Mouse (Mus musculus): Measurements from ENCODE around the gene Prpf6. TPM values are rescaled to one million over a fixed set of nuclear protein-coding genes. Genes with fewer than 3 reads are reported as not detected.

The Prpf6 gene
- polyA plus RNA-seq, 1 experiment from 2014 or later, result 72.8 TPM

- whole genome bisulfite sequencing, result 95% methylated on average over 5 of the region's 5 CpGs
- no peaks in the 10 kb centered on the region for H3K9me3 ChIP-seq
- H3K27me3 ChIP-seq, result no peaks in the 10 kb centered on the region
- H3K4me3 ChIP-seq (replicated peaks), result peak overlapping the region; percentile 98; the same call in 1 of the 2 replicates
- peaks cover 32% of the 10 kb centered on the region for H3K4me1 ChIP-seq (replicated peaks)
- no peak for ATAC-seq
- no peak overlapping the region for H3K27ac ChIP-seq
- peak overlapping the region; percentile 89; the same call in 1 of the 2 replicates for H3K4me2 ChIP-seq (replicated peaks)
- H3K9ac ChIP-seq (replicated peaks), result peak overlapping the region; percentile 95; the same call in 1 of the 2 replicates
- H3K36me3 ChIP-seq, result peaks cover 56% of the 10 kb centered on the region
Observed at GRCm38 (mm10) chr2:181590471-181590870, 1.2 kb upstream of the Prpf6 start.

GRCm38 (mm10) chr2:181592231-181593041 lies 768 bp downstream of the Prpf6 start, which contains the start of gene Zfp512b:
Zfp512b (minus strand) TSS chr2:181592803.
- Histone ChIP-seq H3K9me3 (no peaks in the 10 kb centered on the region), H3K27me3 (no peaks in the 10 kb centered on the region), H3K27ac (peak within 1 kb of the TSS; percentile 89), H3K36me3 (peaks cover 50% of the 10 kb centered on the region), H3K4me1 (replicated peaks) (peaks cover 37% of the 10 kb centered on the region), H3K9ac (replicated peaks) (peak within 1 kb of the TSS; percentile 95), H3K4me2 (replicated peaks) (peak within 1 kb of the TSS; percentile 89), H3K4me3 (replicated peaks) (peak within 1 kb of the TSS; percentile 98)
- peak; percentile 87 for ATAC-seq
- WGBS, result under 1% methylated on average over 74 of the region's 97 CpGs

GRCm38 (mm10) chr2:181593042-181593421 lies 1.4 kb downstream of the Prpf6 start:
- ATAC-seq, result peak; percentile 25
- peaks cover 42% of the 10 kb centered on the region for H3K4me1 ChIP-seq (replicated peaks)
- peak overlapping the region; percentile 89 for H3K27ac ChIP-seq
- 12% methylated on average over 6 of the region's 6 CpGs for WGBS
- no peaks in the 10 kb centered on the region for H3K27me3 ChIP-seq
- peak overlapping the region; percentile 95 for H3K9ac ChIP-seq (replicated peaks)
- H3K9me3 ChIP-seq, result no peaks in the 10 kb centered on the region
- peak overlapping the region; percentile 89 for H3K4me2 ChIP-seq (replicated peaks)
- peaks cover 44% of the 10 kb centered on the region for H3K36me3 ChIP-seq
- H3K4me3 ChIP-seq (replicated peaks), result peak overlapping the region; percentile 98

GRCm38 (mm10) chr2:181593937-181594336 lies 2.3 kb downstream of the Prpf6 start:
- H3K4me1 ChIP-seq (replicated peaks), result peaks cover 47% of the 10 kb centered on the region
- peaks cover 35% of the 10 kb centered on the region for H3K36me3 ChIP-seq
- H3K4me3 ChIP-seq (replicated peaks), result no peak overlapping the region
- no peak overlapping the region for H3K9ac ChIP-seq (replicated peaks)
- H3K27ac ChIP-seq, result no peak overlapping the region
- H3K27me3 ChIP-seq, result no peaks in the 10 kb centered on the region
- H3K4me2 ChIP-seq (replicated peaks), result no peak overlapping the region
- no peak for ATAC-seq
- no peaks in the 10 kb centered on the region for H3K9me3 ChIP-seq

GRCm38 (mm10) chr2:181594946-181595696 lies 3.5 kb downstream of the Prpf6 start:
- Histone ChIP-seq H3K4me1 (replicated peaks) (peaks cover 51% of the 10 kb centered on the region), H3K9ac (replicated peaks) (no peak overlapping the region), H3K27me3 (no peaks in the 10 kb centered on the region), H3K9me3 (no peaks in the 10 kb centered on the region), H3K27ac (no peak overlapping the region), H3K36me3 (peaks cover 23% of the 10 kb centered on the region), H3K4me2 (replicated peaks) (no peak overlapping the region), H3K4me3 (replicated peaks) (no peak overlapping the region)
- ATAC-seq, result no peak
- WGBS, result 79% methylated on average over 4 of the region's 4 CpGs

GRCm38 (mm10) chr2:181596221-181596960 lies 4.7 kb downstream of the Prpf6 start:
- Histone ChIP-seq H3K4me2 (replicated peaks) (no peak overlapping the region), H3K27me3 (no peaks in the 10 kb centered on the region), H3K9me3 (no peaks in the 10 kb centered on the region), H3K9ac (replicated peaks) (no peak overlapping the region), H3K36me3 (peaks cover 16% of the 10 kb centered on the region), H3K4me1 (replicated peaks) (peaks cover 45% of the 10 kb centered on the region), H3K27ac (no peak overlapping the region), H3K4me3 (replicated peaks) (no peak overlapping the region)
- WGBS, result 62% methylated on average over 6 of the region's 6 CpGs
- no peak for ATAC-seq

- Histone ChIP-seq H3K36me3 (peaks cover 16% of the 10 kb centered on the region), H3K27ac (no peak overlapping the region), H3K9me3 (no peaks in the 10 kb centered on the region), H3K4me1 (replicated peaks) (peaks cover 50% of the 10 kb centered on the region), H3K4me2 (replicated peaks) (peak overlapping the region; percentile 75), H3K27me3 (no peaks in the 10 kb centered on the region), H3K9ac (replicated peaks) (0 out of 2 replicates have a peak overlapping the region, but pooled peaks have one; percentile 25), H3K4me3 (replicated peaks) (peak overlapping the region; percentile 54)
- 69% methylated on average over 7 of the region's 7 CpGs for WGBS
- no peak for ATAC-seq
Observed at GRCm38 (mm10) chr2:181597378-181598061, 5.9 kb downstream of the Prpf6 start.

GRCm38 (mm10) chr2:181598454-181599351 lies 7.0 kb downstream of the Prpf6 start, which contains the start of gene Samd10:
Samd10 (minus strand) TSS chr2:181599212.
- H3K4me3 ChIP-seq (replicated peaks), result peak within 1 kb of the TSS; percentile 54
- peak within 1 kb of the TSS; percentile 91 for H3K27ac ChIP-seq
- H3K9ac ChIP-seq (replicated peaks), result peak within 1 kb of the TSS; percentile 85
- H3K27me3 ChIP-seq, result no peaks in the 10 kb centered on the region
- H3K4me2 ChIP-seq (replicated peaks), result peak within 1 kb of the TSS; percentile 75
- peaks cover 16% of the 10 kb centered on the region for H3K36me3 ChIP-seq
- WGBS, result 1% methylated on average over 71 of the region's 71 CpGs
- peaks cover 49% of the 10 kb centered on the region for H3K4me1 ChIP-seq (replicated peaks)
- H3K9me3 ChIP-seq, result no peaks in the 10 kb centered on the region
- peak; percentile 29 for ATAC-seq

GRCm38 (mm10) chr2:181600226-181600758 lies 8.6 kb downstream of the Prpf6 start:
- no peaks in the 10 kb centered on the region for H3K9me3 ChIP-seq
- H3K4me3 ChIP-seq (replicated peaks), result peak overlapping the region; percentile 90
- H3K4me2 ChIP-seq (replicated peaks), result peak overlapping the region; percentile 82
- WGBS, result 68% methylated on average over 6 of the region's 6 CpGs
- H3K9ac ChIP-seq (replicated peaks), result peak overlapping the region; percentile 94; the same call in 1 of the 2 replicates
- peaks cover 49% of the 10 kb centered on the region for H3K4me1 ChIP-seq (replicated peaks)
- H3K27ac ChIP-seq, result 0 out of 2 replicates have a peak overlapping the region, but pooled peaks have one; percentile 84
- no peaks in the 10 kb centered on the region for H3K27me3 ChIP-seq
- no peak for ATAC-seq
- H3K36me3 ChIP-seq, result peaks cover 15% of the 10 kb centered on the region

All from midbrain, embryonic 13.5 days (tissue).